Mouse (Mus musculus): ENCODE data around the gene Rdh5.

Gene Rdh5

DNA sequence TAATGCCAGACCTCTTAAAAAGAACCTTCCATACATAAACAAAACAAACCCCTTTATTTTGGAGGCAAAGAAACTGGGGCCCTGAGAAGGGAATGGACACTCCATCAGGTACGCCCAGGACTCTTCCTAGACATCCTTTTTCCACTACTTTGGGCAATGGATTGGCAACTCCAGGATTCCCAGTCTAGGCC, at the start of gene Rdh5:
Rdh5 (minus strand) TSS at position 67 of the 191 bp plus-strand sequence.
- DNase-seq (ENCODE audit: low spot score in 2 of 2), result no peak

DNA sequence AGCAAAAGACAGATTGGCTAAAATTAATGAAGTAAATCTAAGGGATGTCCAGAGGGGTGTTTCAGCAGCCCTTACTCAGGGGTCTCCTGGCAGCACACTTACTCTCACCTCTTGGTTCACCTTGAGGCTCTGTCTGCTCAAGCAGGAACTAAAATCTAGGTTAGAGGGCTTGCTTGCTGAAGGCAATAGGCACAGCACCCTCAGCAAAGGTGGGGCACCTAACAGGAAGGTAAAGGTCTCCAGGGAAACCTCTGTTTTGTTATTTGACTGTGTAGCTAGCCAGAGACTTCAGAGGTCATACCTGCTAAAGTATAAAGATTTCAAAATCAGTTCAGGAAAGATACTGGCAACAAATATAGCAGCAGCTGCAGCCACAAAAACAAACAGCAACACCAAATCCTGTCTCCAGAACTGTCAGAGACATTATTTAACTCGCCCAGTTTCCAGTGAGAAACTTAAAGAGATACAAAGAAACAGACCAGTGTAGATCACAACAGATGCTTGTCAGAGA, 48.1 kb upstream of the Rdh5 start:
- no peak for DNase-seq (ENCODE audit: low spot score in 2 of 2)

DNA sequence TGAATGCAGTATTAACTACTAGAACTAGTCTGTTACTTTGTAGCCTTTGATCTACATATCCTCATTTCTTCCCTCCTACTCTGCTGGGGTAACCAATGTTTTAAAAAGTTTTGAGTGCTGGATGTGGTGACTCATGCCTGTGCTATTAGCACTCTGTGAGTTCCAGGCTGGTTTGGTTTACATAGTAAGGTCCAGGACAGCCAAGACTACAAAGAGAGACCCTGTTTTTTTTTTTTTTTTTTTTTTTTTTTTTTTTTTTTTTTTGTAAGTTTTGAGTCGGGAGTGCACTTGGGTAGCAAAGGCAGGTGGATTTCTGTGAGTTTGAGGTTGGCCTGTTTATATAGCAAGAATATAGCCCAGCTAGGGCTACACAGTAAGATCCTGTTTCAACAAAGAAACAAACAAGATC, 45.7 kb upstream of the Rdh5 start:
- no peak for DNase-seq (ENCODE audit: low spot score in 2 of 2)

DNA sequence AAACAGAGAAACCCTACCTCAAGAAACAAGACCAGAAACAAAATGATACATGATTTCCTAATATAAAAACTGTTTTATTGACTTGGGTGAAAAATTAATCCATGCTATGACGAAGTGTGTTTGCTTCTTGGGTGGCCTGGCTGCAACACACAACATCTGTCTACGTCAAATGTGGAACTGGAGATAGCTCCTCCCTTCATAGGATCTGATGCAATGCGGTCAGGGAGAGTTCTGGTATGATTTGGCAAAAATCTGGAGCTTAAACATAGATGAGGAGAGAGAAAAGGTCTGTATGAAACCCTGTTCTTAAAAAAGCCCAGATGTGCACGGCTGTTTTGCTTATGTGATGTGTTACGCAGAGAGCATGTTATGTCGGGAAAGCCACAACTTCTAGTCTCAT, 43.2 kb upstream of the Rdh5 start:
- no peak for DNase-seq (ENCODE audit: low spot score in 2 of 2)

DNA sequence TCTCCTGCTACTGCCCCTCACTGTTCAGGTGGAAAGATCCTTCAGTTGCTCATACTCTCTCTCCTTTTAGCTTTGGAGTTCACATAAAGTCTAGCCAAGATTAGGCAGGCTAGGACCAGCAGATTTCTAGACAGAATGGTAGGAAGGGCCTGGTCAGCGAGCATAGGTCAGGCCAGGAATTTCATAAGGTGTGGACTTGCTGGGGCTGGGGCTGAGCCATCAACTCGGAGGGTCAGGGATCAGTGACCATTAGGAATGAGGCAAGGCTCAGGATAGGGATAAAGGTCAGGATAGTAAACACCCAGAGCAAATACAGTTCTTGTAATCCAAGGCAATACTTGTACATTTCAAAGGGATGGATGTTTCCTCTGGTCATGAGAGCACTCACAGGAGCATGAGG, 42.3 kb upstream of the Rdh5 start:
- DNase-seq (ENCODE audit: low spot score in 2 of 2), result no peak

DNA sequence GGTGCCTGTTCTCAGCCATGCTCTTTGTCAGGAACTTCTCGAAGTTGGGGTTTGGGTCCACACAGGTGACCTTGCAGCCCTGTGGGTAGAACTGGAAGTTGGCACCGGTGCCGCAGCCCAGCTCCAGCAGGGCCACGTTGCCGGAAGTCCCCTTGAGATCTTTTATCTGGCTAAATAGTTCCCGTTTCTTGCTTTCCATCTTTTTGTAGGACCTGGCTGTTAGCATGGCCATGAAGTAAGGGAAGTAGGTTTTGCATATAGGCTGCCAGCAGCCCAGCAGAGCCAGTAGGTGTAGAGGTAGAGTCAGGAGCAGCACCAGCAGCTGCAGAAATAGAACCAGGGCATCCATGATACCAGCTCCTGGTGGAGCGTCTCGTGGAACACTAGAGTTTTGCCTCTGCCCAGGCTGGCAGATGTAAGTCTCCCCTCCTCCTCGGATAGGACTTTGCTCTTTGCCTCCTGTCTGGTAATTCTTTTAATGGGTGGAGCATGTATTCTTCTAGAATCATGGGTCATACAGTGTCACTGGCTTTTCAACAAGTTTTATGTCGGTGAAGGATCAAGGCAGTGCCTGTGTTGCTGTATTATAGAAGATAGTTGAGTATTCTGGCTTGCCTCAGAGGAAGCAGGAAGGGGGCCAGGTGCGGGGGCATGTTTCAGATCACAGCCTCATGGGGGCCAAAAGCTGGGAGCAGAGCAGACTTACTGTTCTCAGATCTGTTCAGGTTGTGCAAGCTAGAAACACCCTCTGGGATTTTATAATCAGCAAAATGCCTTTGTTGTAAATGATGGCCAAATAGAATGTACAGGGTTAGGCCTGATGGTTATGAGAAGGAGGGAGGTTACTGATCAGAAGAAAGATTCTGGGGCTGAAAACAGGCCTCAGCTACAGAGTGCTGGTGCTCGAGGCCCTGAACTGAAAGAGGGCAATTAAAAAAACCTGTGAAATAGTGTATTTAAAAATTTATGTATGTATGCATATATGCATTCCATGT, 38.2 kb upstream of the Rdh5 start, which contains the start of gene Mettl7b:
Mettl7b (minus strand) TSS at position 399 of the 995 bp plus-strand sequence.
- no peak for DNase-seq (ENCODE audit: low spot score in 2 of 2)

DNA sequence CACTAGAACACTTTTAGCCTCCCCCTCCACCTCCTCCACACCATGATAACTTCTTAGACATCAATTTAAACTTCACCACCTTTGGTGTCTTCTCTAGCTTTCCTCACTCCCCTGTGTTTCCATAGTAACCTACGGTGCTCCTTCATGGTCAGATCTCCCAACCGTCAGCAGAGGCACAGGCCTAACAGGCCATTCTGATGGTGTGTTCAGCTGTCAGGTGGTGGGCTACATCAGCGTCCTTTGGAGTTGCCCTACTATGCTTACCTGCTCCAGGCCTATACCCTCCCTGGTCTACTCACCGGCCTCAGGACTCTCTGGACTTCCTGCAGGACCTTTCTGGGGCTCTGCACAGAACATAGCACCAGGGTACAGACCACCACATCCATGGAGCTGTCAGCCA, 37.5 kb upstream of the Rdh5 start:
- DNase-seq (ENCODE audit: low spot score in 2 of 2), result no peak

DNA sequence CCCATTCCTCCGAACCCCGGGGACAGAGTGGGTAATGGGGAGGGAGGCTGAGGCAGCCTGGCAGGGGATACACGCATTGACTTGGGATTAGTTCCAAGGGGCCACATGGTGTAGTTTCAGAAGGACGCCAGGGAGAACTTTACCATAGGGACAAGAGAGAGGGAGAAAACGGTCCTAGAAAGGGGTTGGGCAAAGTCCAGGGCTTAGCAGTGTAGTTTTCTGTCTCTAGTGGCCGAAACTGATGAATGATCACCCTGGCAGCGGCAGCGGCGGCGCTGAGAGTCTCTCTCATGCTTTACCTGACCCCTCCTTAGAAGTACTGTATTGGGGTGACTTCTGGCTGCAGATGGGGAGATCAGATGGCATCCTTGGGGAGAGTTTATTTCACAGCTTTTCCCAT, 35.7 kb upstream of the Rdh5 start:
- DNase-seq (ENCODE audit: low spot score in 2 of 2), result no peak

DNA sequence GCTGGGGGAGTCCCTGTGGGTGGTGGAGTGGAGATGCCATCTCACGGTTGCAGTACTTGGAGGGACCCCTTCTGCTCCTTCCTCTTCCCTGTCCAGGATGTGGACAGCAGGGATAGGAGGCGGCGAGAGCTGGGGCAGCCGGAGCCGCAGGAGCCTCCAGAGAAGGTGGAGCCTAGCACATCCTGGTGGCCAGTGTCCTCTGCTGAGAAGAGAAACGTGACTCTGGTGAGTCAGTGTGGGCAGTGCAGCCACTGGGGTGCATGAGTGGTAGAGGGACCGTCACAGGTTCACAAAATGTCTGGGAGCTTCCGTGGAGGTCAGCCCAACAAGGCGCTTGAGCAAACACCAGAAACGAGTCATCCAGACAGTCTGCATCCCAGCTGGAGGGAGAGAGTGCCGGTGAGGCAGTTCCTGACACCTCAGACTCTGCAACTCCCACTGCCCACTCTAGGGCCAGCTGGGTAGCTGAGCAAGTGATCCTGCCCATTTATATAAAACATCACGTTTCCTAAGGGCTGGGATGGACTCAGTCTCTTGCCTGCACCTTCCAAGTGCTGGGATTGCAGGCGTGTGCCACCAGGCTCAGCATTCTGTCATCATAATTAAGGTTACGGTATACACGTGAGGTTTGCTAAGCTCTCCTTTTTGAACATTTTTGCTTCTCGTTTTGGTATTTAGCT, 27.7 kb upstream of the Rdh5 start:
- DNase-seq (ENCODE audit: low spot score in 2 of 2), result no peak

DNA sequence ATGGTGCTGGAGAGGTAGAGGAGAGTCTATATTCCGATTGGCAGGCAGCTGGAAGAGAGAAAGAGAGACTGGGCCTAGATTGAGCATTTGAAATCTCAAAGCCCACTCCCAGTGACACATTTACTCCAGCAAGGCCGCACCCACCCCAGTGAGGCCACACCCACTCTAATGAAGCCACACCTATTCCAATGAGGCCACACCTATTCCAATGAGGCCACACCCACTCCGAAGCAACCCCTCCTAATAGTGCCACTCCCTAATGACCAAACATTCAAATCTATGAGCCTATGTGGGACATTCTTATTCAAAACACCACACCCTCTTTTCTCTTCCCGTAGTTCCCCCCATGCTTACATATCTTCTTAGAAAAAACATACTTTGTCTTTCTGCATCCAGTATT, 24.8 kb upstream of the Rdh5 start:
- DNase-seq (ENCODE audit: low spot score in 2 of 2), result no peak

DNA sequence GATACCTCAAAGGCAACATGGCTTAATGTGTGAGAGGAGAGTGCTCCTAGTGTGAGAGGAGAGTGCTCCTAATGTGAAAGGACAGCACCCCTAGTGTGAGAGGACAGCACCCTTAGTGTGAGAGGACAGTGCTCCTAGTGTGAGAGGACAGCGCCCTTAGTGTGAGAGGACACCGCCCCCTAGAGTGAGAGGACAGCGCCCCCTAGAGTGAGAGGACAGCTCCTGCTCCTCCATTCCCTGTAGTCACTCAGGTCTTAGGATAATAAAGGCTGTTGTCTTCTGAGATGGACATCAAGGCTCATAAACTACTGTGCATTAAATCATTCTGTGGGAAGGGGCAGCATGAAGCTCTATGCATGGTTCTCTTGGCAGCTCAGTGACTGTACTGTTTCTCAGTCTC, 23.0 kb upstream of the Rdh5 start:
- DNase-seq (ENCODE audit: low spot score in 2 of 2), result no peak

DNA sequence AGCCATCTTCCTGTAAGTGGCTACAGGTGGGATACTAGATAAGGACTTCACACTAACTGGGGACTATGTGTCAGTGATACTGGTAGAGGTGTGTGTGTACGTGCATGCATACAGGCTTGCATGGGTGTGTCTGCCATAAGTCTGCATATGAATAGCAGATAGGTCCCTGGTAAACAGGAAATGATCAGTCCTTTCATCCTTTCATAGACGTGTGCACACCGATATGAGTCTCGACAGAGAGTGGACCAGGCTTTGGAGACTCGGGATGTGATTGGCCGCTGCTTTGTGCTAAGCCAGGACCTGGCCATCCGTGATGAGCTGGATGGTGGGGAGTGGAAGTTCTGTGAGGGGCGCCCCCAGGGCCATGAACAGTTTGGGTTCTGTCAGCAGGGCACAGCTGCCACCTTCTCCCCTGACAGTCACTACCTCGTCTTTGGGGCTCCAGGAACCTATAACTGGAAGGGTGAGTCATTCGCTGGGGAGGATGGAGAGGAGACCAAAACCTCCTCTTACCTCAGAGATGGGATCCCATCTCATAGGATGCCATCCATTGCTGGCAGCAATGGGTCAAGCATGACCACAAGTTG, 17.9 kb upstream of the Rdh5 start:
- DNase-seq (ENCODE audit: low spot score in 2 of 2), result no peak

DNA sequence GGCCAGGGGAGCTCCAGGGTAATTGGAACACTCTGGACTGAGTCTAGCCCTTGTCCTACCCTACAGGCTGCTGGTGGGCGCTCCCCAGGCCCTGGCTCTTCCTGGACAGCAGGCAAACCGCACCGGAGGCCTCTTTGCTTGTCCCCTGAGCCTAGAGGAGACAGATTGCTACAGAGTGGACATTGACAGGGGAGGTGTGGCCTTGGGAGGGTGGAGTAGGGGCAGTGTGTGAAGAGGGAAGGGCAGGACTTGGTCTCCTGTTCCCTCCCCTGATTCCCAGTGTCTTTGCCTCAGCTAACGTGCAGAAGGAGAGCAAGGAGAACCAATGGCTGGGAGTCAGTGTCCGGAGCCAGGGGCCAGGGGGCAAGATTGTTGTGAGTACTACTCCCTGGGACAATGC, 16.3 kb upstream of the Rdh5 start:
- DNase-seq (ENCODE audit: low spot score in 2 of 2), result no peak

DNA sequence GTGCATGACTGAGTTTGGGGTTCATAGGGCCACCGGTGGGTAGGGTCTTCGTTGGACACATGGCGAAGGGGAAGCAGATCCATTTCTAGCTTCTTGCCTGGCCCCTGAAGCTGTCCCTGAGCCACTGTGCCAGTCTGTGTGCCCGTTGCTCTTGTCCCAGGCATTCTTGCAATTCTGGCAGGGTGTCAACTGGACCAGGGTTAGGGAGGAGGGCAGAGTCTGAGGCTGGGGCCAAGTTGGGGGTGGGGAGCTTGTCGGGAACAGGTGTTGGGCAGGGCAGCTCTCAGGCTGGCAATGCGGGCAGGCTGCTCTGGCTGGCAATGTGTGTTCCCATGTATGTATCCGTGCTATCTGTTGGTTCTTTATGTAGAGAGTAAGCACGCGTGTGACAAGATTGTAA, 15.8 kb upstream of the Rdh5 start:
- no peak for DNase-seq (ENCODE audit: low spot score in 2 of 2)

DNA sequence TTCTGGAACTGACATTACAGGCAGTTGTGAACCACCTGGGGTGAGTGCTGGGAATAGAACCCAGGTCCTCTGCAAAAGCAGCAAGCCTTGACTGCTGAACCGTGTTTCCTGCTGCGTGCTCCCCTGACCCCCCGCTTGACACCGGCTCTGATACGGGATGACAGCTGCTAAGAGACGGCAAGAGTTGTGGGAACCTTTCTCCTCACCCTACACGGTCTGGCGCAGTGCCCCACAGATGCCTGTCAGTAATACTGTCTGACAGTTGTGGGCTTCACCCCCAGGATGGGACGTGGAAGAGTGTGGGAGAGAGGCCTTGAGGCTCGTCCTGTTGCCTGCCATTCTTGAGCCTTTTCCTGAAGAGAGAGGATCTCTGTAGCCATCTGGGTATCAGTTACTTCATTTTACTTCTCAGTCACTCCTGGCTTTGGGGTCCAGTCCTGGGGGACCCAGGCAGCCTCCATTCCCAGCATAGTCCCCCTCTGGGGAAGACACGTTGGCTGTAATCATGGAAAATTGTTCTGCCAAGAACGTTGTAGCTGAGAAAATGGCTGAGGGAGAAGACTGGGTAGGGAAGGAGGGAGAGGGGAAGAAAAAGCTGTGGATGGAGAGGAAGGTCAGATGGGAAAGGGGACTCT, 15.2 kb upstream of the Rdh5 start:
- DNase-seq (ENCODE audit: low spot score in 2 of 2), result no peak

DNA sequence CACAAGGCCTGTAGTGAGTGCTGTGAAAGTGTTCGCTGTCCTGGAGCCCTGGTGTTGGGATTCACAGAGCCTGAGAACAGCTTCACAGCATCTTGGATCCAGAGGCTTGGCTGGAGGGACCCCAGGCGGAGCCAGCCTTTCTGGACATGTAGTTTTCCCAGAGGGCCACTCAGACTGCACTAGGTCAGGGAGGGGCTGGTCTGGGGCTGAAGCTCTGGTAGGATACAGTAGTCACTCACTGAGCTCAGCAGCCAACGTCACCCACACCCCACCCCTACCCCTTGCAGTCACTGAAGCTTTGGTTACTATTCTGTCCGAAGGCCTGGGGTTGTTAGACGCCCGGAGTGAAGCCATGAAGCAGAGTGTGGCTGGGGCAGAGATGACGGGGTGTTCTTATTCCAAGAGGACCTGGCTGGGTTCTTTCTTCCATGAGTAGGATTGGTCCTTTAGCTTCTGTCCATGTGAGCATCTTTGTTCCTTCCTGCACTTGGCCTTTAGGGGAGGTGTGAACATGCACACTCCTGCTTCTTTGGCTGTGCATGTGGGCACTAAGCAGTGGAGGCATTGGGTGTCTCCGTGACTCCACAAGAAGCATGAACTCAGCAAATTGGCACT, 13.2 kb upstream of the Rdh5 start:
- DNase-seq (ENCODE audit: low spot score in 2 of 2), result no peak

DNA sequence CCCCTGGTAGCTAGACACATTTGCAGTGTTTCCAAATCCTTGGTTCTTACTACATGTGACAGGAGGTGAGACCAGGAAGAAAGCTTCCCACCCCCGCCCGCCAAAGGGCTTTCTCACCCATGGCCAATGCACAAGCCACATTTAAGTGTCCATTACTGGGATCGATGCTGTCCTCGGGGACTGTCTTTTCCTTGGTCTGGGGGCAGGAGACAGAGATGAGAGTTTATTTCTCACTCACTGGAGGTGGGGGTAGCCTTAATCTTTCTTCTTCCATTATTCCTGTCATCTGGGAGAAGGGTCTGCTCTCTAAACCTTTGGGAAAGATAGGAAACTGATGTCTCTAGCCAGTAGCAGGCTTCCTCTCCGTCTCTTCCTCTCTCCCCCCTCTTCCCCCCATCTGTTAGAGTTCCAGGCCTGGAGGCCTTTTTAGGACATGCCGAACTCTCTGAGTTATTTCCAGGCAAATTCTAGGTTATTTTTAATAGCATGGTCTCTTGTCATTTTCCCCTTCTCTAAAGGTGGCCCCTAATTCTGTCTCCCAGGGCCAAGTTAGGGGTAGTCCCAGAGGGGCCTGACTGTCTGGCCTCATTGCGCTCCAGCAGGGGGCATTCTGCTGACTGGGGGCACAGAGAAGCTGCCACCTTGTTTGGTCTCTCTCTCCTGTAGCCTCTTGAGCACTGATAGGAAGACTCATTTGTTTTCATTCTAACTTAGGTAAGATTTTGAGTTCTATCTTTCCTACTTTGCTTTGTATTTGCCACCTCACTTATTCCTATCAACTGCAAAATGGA, 12.5 kb upstream of the Rdh5 start:
- no peak for DNase-seq (ENCODE audit: low spot score in 2 of 2)

DNA sequence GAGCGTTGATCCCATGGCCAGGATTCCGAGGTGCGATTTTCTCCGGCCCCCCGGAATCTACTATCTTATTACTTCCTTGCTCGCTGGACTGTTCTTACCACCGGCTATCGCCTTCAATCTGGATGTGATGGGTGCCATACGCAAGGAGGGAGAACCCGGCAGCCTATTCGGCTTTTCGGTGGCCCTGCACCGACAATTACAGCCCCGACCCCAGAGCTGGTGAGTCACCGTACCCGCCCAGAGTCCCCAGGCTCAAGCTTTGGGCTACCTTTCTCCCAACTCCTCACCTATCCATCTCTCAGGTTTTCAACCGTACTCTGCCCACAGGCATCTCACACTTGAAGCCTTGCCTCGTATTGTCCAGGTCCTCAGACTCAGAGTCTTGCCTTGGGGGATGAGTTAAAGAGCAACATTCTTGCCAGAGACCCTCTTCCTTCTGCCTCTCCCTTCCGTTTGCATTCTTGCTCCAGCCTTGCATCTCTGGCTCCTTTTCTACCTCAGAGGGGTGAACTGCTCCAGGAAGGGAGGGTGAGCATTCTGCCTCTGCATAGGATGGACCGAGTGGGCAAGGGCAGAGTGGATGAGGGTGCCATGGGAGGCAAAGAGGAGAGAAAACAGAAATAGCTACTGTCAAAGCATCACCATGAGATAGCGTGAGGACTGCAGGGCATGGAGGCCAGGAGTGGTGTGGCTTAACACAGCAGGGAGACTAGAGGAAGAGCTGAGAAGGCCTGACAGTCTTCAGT, 11.5 kb upstream of the Rdh5 start:
- no peak for DNase-seq (ENCODE audit: low spot score in 2 of 2)

DNA sequence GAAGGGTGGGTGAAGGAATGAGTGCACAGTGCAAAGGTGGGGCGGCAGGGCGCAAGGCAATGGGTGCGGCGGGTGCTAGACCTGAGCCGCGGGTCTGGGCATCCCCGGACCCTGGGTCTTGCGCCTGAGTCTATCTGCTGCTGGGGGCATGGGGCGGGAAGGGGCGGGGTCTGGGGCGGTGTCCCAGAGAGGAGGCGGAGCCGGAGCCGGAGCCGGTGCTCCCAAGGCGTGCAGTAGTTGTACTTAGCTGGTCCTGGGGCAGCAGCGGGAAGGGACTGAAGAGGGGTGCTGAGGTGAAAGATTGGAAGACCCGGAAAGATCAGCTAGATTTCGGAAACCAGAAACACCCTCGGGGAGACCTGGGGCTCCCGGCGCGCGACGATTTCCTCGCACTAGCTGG, 10.9 kb upstream of the Rdh5 start, which contains the start of gene Itga7:
Itga7 (plus strand) TSS at position 245 of the 400 bp plus-strand sequence.
- DNase-seq (ENCODE audit: low spot score in 2 of 2), result no peak

DNA sequence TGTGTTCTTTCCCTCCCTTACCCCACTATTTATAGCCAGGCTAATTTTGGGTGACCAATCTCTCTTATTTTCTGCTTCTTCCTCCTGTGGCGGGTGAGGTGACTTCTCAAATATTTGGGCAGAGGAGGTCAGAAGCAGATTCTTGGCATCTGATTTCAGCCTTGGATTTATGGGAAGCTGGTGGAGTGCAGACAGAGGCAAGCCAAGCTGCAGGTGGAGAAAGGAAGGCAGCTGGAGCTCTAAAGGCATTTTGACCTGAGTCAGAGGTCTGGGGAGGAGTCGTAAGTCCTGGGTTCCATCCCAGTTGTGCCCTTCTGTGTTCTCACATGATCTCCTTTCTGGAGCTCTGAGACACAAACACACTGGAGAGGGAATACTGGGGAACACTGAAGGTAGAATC, 8.8 kb upstream of the Rdh5 start:
- DNase-seq (ENCODE audit: low spot score in 2 of 2), result no peak
